ENCODE assay signal across 15 mouse cellular contexts in the genomic region with DNA sequence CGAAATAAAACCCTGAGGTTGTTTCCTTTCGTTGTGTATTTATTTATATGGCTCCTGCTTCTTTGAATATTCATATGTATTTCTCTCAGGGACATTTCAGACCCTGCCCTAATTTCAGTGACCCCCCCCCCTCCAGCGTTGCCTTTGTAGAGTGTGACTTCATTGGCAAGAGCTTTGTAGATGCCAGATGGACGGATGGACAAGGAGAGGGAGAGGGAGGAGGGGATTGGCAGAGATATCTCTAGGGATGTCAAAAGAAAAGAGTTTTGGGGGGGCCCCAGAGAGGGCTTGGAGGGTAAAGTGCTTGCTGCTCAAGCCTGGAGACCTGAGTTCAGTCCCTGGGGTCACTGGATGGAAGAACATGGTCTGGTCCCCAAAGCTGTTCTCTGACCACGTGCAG. TPM values are rescaled to one million over a fixed set of nuclear protein-coding genes. Genes with fewer than 3 reads are reported as not detected.
DNase-seq lines count a peak whose midpoint lies in the region; ATAC-seq and TF ChIP-seq lines count a peak whose summit lies in the region.
"Had no signal": no experiment of that assay in that cellular context is flagged by ENCODE, and none has a peak within 500 bp of the region (broad histone marks: within the 10 kb centered on the region; RNA-seq: fewer than 3 reads in every experiment).

No protein-coding gene starts in this region.

- peaks cover 85% of the 10 kb centered on the region for H3K4me1 ChIP-seq in forebrain, embryonic 12.5 days
- peaks cover 62% of the 10 kb centered on the region for H3K4me1 ChIP-seq in hindbrain, embryonic 14.5 days (replicated peaks; ENCODE audit: control insufficient read depth, insufficient read depth, low read length)
- H3K4me1 ChIP-seq in neural tube, embryonic 12.5 days, result peaks cover 44% of the 10 kb centered on the region
- no peaks in the 10 kb centered on the region for H3K4me1 ChIP-seq in stomach, postnatal 0 days (replicated peaks; ENCODE audit: control insufficient read depth, insufficient read depth)

- H3K36me3 ChIP-seq in forebrain, embryonic 12.5 days (replicated peaks), result no peaks in the 10 kb centered on the region
- no peaks in the 10 kb centered on the region for H3K36me3 ChIP-seq in hindbrain, embryonic 14.5 days (replicated peaks; ENCODE audit: control insufficient read depth, insufficient read depth)
- H3K36me3 ChIP-seq in neural tube, embryonic 12.5 days, result no peaks in the 10 kb centered on the region
- H3K36me3 ChIP-seq in stomach, postnatal 0 days (ENCODE audit: control insufficient read depth, insufficient read depth, low read length), result no peaks in the 10 kb centered on the region
- H3K36me3 ChIP-seq: embryonic facial prominence, embryonic 13.5 days; intestine, embryonic 15.5 days; liver, embryonic 15.5 days had no signal

- peak; percentile 55 for DNase-seq in cerebellum, adult 9-10 months
- no peak for DNase-seq in cerebellum, adult 11-12 months
- DNase-seq in hindbrain, embryonic 14.5 days (ENCODE audit: low spot score), result no peak
- DNase-seq in stomach, postnatal 0 days (ENCODE audit: low spot score), result no peak
- DNase-seq in lung, postnatal 14 days, result no peak
- no peak for DNase-seq in layer of hippocampus, adult 11-12 months (ENCODE audit: low spot score)
- DNase-seq: kidney, postnatal 25 days; layer of hippocampus, postnatal 36 days; lung, postnatal 36 days had no signal

- peak overlapping the region; percentile 28 for H3K4me3 ChIP-seq in forebrain, embryonic 12.5 days (replicated peaks)
- H3K4me3 ChIP-seq in hindbrain, embryonic 14.5 days (replicated peaks; ENCODE audit: low read length), result no peak overlapping the region
- H3K4me3 ChIP-seq in neural tube, embryonic 12.5 days, result no peak overlapping the region
- H3K4me3 ChIP-seq in stomach, postnatal 0 days (ENCODE audit: low read depth, low read length), result no peak overlapping the region
- H3K4me3 ChIP-seq: embryonic facial prominence, embryonic 13.5 days; intestine, embryonic 15.5 days; liver, embryonic 15.5 days had no signal

- peak overlapping the region; percentile 99 for H3K27ac ChIP-seq in forebrain, embryonic 12.5 days
- H3K27ac ChIP-seq in hindbrain, embryonic 14.5 days, result peak overlapping the region; percentile 98
- H3K27ac ChIP-seq in neural tube, embryonic 12.5 days, result peak overlapping the region; percentile 92
- H3K27ac ChIP-seq in stomach, postnatal 0 days (replicated peaks), result no peak overlapping the region
- H3K27ac ChIP-seq: embryonic facial prominence, embryonic 13.5 days; intestine, embryonic 15.5 days; liver, embryonic 15.5 days had no signal

- no peak for TF ChIP-seq CTCF in stomach, postnatal 0 days (IDR thresholded peaks at IDR 0.05; ENCODE audit: low read depth)

- peaks cover 46% of the 10 kb centered on the region for H3K27me3 ChIP-seq in forebrain, embryonic 12.5 days
- H3K27me3 ChIP-seq in hindbrain, embryonic 14.5 days (ENCODE audit: control insufficient read depth, insufficient read depth, low read length), result peaks cover 32% of the 10 kb centered on the region
- H3K27me3 ChIP-seq in neural tube, embryonic 12.5 days (replicated peaks), result peaks cover 54% of the 10 kb centered on the region
- H3K27me3 ChIP-seq in stomach, postnatal 0 days (ENCODE audit: control insufficient read depth, insufficient read depth, low read length), result peaks cover 32% of the 10 kb centered on the region

- peak overlapping the region; percentile 88 for H3K4me2 ChIP-seq in forebrain, embryonic 12.5 days
- H3K4me2 ChIP-seq in hindbrain, embryonic 14.5 days (replicated peaks), result peak overlapping the region; percentile 94
- peak overlapping the region; percentile 49 for H3K4me2 ChIP-seq in neural tube, embryonic 12.5 days (replicated peaks)
- no peak overlapping the region for H3K4me2 ChIP-seq in stomach, postnatal 0 days (replicated peaks; ENCODE audit: low read depth)
- H3K4me2 ChIP-seq: embryonic facial prominence, embryonic 13.5 days; intestine, embryonic 15.5 days; liver, embryonic 15.5 days had no signal

- peak overlapping the region; percentile 61 for H3K9ac ChIP-seq in forebrain, embryonic 12.5 days
- H3K9ac ChIP-seq in hindbrain, embryonic 14.5 days, result 0 out of 2 replicates have a peak overlapping the region, but pooled peaks have one; percentile 28
- peak overlapping the region; percentile 54; the same call in 1 of the 2 replicates for H3K9ac ChIP-seq in neural tube, embryonic 12.5 days
- no peak overlapping the region for H3K9ac ChIP-seq in stomach, postnatal 0 days (ENCODE audit: low read length)
- H3K9ac ChIP-seq: embryonic facial prominence, embryonic 13.5 days; intestine, embryonic 15.5 days; liver, embryonic 15.5 days had no signal

- no peak for TF ChIP-seq EP300 in stomach, postnatal 0 days (optimal IDR thresholded peaks at IDR 0.05)

- ATAC-seq in forebrain, embryonic 12.5 days (ENCODE audit: low FRiP score), result no peak
- no peak for ATAC-seq in hindbrain, embryonic 14.5 days (ENCODE audit: low FRiP score)
- ATAC-seq in neural tube, embryonic 12.5 days (ENCODE audit: low FRiP score, low read depth), result no peak
- ATAC-seq in stomach, postnatal 0 days (ENCODE audit: low FRiP score, low TSS enrichment), result no peak
- ATAC-seq: intestine, embryonic 15.5 days; Patski had no signal

- H3K9me3 ChIP-seq in forebrain, embryonic 12.5 days, result no peaks in the 10 kb centered on the region
- H3K9me3 ChIP-seq in hindbrain, embryonic 14.5 days (ENCODE audit: control insufficient read depth, low read length), result no peaks in the 10 kb centered on the region
- no peaks in the 10 kb centered on the region for H3K9me3 ChIP-seq in neural tube, embryonic 12.5 days
- no peaks in the 10 kb centered on the region for H3K9me3 ChIP-seq in stomach, postnatal 0 days (ENCODE audit: control insufficient read depth, low read length)
- H3K9me3 ChIP-seq: embryonic facial prominence, embryonic 13.5 days; intestine, embryonic 15.5 days; liver, embryonic 15.5 days had no signal

- WGBS in forebrain, embryonic 12.5 days, result 7% methylated on average over 5 of the region's 5 CpGs
- 5% methylated on average over 5 of the region's 5 CpGs for WGBS in hindbrain, embryonic 14.5 days
- WGBS in neural tube, embryonic 12.5 days, result 9% methylated on average over 5 of the region's 5 CpGs
- WGBS in stomach, postnatal 0 days, result 18% methylated on average over 5 of the region's 5 CpGs

RNA-seq across cellular contexts. Expression of gene Rhbg, which starts 51.1 kb away (rescaled TPM):
- 0.28 TPM in 1 of 2 replicates, not detected in the other for polyA plus RNA-seq in forebrain, embryonic 12.5 days (2016; fragmentation: Nextera tagmentation; extraction: Ambion mirVana)
- 0.48 and 0.76 TPM in 2 replicates for polyA plus RNA-seq in hindbrain, embryonic 14.5 days (2014; fragmentation: Nextera tagmentation; extraction: Ambion mirVana)
- 0.32 and 0.79 TPM in 2 replicates for polyA plus RNA-seq in neural tube, embryonic 12.5 days (2016; fragmentation: Nextera tagmentation; extraction: Ambion mirVana)
- polyA plus RNA-seq in stomach, postnatal 0 days (2015; fragmentation: Nextera tagmentation; extraction: Ambion mirVana), result 19.4 and 27.0 TPM in 2 replicates
- polyA plus RNA-seq: Patski had no signal

Comparison
In these comparisons a context has a peak if more than half of its experiments do, and no peak if none do; other contexts are left out.
1. RNA of gene Rhbg, which starts 51.1 kb away (polyA plus RNA-seq): 19.4 to 27.0 TPM in stomach, postnatal 0 days; 0.48 to 0.76 TPM in hindbrain, embryonic 14.5 days, 0.32 to 0.79 TPM in neural tube, embryonic 12.5 days and 0.28 TPM in forebrain, embryonic 12.5 days; every median in the first group is over 10 times any median in the second.